Mouse (Mus musculus): ENCODE measurements around the gene Wrap53.

- TF ChIP-seq CTCF (IDR thresholded peaks at IDR 0.05; ENCODE audit: low read depth): no peak
- peak; percentile 88 for TF ChIP-seq EP300 (IDR thresholded peaks at IDR 0.05; ENCODE audit: low read depth)
Measured at GRCm38 (mm10) chr11:69559183-69559582, 20.9 kb downstream of the Wrap53 start.

All from heart, postnatal 0 days (tissue).